Mouse (Mus musculus) c-Kit-positive CD71-positive TER-119-negative erythroid progenitor cells, embryonic 14.5 days (primary cell): ENCODE data around the gene Prrg2.

Source experiments
- DNase-seq: peaks from one replicate; pipeline ENCODE4 v3.0.0-alpha.2; 2013; ENCODE audit warnings: low read depth

Prrg2 gene

DNA sequence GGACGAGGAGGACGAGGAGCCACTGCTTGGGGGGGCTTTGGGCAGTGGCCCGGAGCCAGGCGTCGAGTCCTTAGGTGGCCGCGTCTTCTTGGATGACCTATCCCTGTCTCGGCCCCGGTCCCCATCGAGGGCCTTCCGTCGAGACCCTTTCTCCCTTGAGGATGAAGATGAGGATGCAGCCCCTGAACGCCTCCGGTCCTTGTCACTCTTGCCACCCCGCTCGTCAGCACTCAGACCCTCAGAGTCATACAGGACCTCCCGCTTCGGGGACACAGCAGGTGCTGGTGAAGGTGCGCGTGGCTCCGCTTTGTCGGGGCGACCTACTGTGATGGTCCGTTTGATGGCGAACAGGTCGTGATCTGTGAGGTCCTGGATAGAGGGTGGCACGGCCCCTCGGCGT, 55.3 kb downstream of the Prrg2 start:
- no peak for DNase-seq

DNA sequence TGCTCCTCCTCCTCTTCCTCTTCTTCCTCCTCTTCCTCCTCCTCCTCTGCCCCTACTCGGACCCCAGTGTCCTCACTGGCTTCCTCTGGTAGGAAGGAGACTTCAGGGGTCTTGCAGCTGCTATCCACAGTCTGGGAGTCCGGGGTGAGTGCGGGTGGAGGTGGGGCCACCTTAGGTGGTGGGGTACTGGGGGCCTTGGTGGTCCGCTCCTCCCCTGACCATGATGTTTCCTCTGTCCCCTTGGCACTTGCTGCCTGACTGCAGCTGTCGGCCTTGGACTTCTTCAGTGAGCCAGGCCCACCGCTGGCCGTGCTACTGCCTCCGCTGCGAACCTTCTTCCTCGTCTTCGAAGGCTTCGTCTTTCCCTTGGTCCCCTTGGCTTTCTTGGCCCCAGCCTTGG, 56.0 kb downstream of the Prrg2 start:
- no peak for DNase-seq

DNA sequence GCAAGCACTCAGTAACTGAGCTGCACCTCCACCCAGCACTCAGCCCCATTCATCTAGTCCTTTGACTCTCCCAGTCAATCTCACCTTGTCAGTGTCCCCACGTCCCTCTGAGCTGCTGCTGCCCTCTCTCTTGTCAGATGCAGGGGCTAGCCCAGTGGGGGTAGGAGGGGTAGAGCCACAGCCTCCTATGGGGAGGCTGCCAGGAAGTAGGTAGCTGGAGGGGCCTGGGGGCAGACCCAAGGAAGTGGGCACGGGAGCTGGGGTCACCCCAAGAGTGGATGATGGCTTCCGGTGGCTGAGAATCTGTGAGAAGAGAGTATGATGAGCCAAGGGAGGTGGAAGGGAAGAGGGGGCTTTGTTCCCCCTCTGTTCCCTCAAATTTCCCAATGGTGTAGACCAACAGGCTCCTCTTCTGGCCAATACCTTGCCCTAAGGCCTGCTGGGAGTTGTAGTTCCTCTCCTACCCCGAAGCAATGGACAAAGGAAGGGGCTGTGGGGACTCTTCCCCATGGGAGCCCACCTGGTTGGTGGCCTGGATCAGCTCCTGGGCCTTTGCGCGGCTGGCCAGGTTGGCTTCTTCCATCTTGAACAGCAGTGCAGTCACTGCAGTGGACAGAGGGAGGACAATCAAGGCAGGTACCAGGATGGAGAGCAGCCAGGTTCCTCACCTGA, 57.0 kb downstream of the Prrg2 start:
- DNase-seq = no peak

DNA sequence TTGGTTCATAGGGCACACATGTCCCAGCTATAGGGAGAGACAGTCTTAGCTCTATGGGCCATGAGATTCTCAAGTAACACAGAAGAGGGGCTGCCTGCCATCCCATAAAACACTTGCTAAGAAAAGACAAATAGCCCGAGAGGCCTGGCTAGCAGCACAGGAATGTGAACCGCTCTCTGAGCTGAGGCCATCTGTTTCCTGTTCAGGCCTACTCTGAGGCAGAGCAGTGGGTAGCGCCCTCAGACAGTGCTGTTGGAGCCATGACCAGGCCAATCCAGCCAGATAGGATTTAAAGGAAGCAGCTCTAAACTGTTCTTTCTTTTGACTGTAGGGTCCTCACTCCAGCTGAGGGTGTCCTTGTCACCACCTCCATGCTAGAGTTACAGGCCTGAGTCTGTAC, 57.9 kb downstream of the Prrg2 start:
- no peak for DNase-seq
